Mouse (Mus musculus): ENCODE measurements at regions not wholly inside any gene's neighbourhood (a gene's known extent, or its start where the extent isn't known, plus 50 kb on each side); places are given as distances from the start of the nearest gene placed in this dataset.
"Not testable (repeated sequence)": the region's sequence is repeated elsewhere in the genome, so short reads cannot be mapped to it uniquely, and the experiment has no call there.

DNA sequence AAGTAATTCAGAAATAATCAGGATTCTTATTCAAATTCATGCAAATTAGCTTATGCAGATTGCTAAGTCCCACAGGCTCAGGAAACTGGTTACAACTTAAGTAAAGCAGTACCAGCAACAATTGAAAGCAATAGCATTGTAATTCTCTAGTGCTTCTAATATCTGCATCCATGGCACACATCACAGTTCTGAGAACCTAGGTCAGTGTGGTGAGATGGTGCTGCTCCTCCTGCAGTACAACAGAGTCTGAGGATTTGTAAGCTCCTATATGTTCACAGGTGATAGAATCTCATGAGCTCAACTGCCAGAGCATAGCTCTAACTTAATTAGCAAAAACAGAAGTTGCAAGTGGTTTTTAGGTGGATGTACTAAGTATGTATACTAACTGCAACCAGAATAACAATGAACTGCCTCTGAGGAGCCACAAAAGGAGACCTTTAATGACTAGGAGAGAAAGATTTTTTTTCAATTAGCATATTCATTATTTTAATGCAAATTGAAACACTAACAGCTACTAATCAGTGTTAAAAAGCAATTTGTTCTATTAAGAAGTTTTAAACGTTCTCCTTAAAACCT lies 403.3 kb upstream of the Lrrc3b start:
- intact Hi-C loops (cut with DNase I) = no loop called here
- no peak for DNase-seq

DNA sequence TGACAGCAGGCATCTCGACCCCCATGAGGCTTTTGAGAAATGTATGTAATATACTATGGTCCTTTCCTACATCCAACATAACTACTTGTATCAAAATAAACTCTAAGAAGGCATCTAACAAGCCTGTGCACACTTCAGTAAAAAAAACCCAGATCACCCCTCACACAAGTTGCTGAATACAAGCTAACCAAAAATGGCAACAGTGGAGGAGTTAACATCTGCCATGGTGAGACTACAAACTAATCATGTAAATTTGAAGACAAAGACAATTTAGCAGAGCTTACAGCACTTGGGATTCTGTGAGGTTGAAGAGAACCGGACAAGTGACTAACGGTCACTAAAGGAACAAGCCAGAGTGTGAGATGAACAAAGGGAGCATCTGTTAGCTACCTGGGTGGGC lies 380.6 kb upstream of the Ngly1 start:
- no peak for DNase-seq

DNA sequence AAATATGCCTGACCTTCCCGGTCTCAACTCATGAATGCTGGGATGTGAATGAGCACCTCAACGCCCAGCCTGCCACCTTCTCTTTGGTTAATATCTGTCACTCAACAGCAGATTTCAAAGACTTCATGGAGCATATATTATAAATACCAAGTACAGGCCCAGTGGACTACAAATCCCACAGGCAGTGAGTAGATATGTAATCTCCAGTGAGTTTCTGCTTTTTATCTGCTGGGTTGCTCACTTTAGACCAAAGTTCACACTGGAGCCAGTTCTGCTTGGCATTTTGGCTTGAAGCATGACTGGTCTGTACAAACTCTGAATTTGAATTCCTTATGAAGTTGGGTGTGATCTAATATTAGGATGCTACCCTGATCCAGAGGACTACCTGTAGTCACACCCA lies 377.1 kb upstream of the Ngly1 start:
- intact Hi-C loops (cut with DNase I) = no loop called here
- no peak for DNase-seq

More for the DNA sequence above, 380.6 kb upstream of the Ngly1 start:
- intact Hi-C loops (cut with DNase I) = no loop called here

DNA sequence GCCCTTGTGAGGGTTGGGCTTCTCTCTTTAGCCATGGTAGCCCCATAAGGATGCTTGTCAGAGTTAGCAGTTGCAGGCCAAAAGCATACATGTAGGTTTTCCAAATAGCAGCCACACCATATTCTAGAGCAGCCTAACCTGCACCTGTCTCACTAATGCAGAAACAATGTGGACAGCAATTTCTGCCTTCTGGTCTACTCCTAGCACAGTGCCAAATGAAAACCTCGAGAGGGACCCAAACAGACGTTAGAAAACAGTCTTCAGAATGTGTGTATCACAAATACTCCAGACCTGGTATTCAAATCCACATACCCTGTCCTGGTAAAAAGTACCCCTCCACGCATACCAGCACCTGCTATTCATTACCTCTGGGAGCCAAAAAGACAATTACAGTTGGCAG lies 368.9 kb upstream of the Ngly1 start:
- DNase-seq = no peak
- intact Hi-C loops (cut with DNase I) = loop anchor here (5.0 to 10.0 kb wide), 2 partner anchors 505 to 523 kb away; no protein-coding TSS in a partner anchor

DNA sequence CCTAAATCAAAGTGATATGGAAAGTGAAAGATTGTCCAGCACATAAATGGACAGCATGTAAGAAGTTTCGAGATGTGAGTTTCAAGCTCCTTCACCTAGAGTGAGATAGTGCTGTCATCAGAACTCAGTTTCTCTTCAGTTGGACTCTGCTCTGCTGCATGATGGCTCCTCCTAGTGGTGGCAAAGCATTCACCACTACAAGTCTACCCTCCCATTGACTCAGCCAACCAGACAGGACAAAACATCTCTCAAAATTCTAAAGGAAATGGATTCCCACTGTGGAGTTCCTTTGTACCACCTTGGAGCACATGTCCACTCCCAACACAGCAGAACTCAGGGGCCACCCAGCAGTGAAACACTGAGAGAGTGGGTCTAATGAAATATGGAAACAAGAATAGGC lies 367.8 kb upstream of the Ngly1 start:
- intact Hi-C loops (cut with DNase I) = loop anchor here (5.0 to 10.0 kb wide), 2 partner anchors 504 to 524 kb away; no protein-coding TSS in a partner anchor
- DNase-seq = no peak

DNA sequence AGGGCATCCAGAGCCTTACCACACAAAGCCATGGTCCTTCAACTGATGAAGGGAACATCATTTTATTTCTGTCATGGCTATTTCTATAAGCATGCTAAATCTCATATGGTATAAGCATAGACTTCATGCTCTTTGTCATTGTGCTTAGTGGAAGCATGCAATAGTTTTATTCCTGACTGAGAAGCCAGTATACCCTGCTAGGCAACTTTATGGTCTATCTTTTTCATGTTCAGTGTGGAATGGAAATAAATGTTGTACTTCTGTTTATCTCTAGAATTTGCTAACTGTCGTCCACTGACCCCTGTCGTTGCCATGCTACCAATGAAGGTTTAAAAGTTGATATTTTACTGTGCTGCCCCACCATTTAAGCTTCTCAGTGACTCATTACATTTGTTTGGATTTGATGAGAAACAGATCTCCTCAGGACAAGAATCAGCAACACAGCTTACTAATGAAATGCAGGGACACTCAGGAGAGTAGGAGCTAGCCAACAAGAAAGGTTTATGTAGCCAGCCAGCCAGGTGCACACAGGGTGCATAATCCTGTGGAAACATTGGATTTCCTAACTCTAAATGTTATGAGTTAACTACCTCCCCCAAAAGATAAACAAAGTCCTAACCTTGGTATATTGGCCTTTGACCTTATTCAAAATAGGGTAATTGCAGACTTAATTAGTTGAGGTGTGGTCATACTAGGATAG lies 364.3 kb upstream of the Ngly1 start:
- intact Hi-C loops (cut with DNase I) = loop anchor here (5.0 to 10.0 kb wide), 2 partner anchors 500 to 527 kb away; no protein-coding TSS in a partner anchor
- DNase-seq = no peak

DNA sequence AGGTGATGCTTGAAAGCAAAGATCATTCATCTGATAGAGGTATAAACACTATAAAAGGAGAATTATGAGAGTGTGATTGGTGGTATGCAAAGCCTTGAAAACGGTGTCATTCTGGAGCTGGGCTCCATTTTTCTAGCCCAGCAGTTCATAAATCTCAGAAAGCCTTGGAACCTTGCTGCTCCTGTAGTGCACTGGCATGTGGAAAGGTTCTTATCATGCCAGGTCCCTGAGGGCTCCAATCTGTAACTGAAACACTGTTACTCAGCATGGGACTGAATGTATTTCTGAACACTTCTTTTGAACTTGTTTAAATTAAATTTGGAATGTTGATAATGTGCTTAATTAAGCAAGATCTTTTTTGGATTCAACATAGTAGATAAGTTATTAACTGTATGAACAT lies 352.0 kb upstream of the Ngly1 start:
- DNase-seq = no peak
- intact Hi-C loops (cut with DNase I) = no loop called here

DNA sequence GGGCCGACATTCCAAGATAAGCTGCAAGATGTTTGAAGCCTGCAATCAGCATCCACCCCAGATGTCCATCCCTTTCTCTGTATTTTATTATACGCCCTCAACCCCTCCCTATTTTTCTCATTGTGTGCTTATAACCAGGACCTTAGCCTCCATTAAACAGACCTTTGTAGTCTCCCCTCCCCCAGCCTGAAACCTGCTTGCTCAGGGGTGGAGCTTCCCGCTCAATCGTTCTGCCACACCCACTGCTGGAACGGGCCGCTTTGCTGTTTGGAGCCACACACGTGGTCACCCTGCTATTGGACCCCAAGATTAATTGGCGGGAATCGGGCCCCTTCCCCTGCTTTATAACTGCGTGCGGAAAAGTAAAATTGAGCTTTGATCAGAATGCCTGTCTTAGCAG lies 342.7 kb upstream of the Ngly1 start:
- DNase-seq; intact Hi-C loops (cut with DNase I): not testable (repeated sequence)

DNA sequence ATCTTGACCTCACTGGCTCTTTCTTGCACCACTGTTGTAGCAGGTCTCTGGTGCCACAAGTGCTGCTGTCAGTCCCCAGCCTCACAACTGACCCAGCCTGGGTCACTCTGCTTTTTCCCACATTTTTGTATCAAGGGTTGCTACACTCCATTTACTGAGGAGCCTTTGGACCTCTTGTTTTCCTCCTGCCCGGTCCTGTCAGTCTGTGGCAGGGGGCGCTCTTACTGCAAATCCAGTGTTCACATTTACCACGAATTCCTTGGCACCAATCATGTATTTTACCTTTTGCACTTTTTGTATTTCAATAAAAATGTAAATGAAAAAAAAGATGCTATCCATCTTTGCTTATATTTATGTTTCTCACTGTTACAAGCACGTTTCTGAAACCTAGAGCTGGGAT lies 335.9 kb upstream of the Ngly1 start:
- DNase-seq; intact Hi-C loops (cut with DNase I): not testable (repeated sequence)

DNA sequence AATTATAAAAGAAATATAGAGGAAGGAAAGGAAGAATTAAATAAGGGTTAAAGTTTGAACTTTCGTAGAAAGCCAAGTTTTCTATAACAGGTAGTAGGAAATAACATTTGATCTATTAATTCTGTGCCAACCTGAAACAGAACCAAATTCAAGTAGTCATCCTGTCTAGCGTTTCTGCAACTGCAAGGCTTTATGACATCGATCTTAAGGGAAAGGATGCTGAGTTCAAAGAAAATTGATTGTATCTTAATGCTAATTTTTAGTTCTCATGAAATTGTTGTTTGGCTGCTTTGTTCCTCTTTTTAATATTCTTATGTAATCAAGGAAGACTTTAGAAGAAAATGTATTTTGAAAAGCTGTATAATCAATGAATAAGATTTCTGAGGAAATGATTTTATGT lies 334.9 kb upstream of the Ngly1 start:
- intact Hi-C loops (cut with DNase I) = no loop called here
- DNase-seq = no peak

DNA sequence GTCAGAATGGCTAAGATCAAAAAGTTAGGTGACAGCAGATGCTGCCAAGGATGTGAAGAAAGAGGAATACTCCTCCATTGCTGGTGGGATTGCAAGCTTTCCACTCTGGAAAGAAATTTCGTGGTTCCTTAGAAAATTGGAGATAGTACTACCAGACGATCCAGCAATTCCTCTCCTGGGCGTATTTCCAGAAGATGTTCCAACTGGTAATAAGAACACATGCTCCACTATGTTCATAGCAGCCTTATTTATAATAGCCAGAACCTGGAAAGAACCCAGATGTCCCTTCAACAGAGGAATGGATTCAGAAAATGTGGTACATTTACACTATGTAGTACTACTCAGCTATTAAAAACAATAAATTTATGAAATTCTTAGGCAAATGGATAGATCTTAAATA lies 324.4 kb upstream of the Ngly1 start:
- intact Hi-C loops (cut with DNase I) = not testable (repeated sequence)

DNA sequence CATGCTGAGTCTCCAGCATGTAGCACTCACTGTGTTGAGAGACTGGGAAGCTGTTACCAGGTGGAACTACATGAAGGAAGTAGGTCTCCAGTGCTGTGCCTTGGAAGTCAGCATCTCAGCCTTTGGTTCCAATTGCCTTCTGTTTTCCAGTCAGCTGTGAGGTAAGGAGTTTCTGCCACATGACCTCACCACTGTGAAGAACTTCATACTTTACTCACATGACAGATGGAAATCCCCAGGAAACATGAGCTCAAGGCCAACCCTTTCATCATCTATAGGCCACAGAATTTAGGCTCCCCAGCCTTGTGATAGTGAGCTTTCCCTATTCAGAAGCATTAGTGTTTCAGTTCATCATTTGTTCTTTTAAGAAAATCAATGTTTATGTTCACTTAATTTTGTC lies 314.4 kb upstream of the Ngly1 start:
- DNase-seq = no peak
- intact Hi-C loops (cut with DNase I) = no loop called here

More for the DNA sequence above, 324.4 kb upstream of the Ngly1 start:
- not testable (repeated sequence) for DNase-seq

DNA sequence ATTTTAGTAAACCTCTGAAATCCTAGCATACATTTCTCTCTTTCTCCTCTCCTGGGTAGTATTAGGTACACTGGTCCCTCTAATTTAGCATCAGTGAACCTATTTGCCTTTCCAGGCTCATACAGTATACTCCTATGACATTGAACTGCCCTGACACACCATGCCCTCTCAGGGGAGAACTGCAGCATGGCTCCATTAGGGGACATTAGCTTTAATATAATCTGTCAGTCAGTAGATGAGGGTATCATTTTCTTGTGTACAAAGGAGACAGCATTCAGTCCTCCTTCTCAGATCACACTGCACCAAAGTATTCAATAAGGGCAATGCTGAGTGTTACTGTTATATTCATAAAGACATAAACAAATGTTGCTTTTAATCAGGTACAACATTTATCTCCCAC lies 278.8 kb upstream of the Ngly1 start:
- no peak for DNase-seq
- intact Hi-C loops (cut with DNase I) = no loop called here

DNA sequence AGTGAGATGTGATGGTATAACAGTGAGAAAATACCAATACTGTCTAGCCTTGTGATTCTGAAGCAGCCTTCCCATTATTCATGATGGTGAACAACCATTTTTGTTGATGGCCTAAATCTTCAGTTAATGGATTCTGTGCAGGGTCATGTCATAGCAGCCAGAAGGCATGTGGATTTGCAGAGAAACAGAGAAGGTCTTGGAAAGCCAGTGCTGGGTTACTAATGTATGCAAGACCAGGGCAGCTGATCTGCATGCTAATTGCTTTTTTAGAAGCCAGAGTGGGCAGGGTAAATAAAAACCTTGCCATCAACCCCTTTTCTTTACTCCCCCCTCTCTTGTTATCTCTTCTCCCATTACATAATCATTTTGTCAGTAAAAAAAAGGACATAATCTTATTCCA lies 278.3 kb upstream of the Ngly1 start:
- intact Hi-C loops (cut with DNase I) = no loop called here
- DNase-seq = no peak

DNA sequence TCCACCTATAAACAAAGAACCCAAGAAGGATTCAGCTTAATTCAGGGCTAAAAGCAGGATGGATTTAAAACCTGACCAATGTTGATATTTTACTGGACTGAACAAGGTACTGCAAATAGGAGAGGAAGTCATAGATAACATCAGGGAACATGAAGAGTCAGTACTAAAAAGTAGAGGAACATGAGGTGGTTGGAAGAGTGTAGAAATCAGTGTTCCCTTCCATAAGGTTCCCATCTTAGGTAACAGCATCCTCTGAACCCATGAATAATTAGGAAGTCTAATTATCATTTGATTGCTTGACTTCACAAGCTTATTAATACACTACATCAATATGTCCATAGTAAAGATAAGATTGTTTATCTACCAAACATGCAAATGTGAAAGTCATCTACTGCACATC lies 277.8 kb upstream of the Ngly1 start:
- DNase-seq = no peak
- intact Hi-C loops (cut with DNase I) = no loop called here

DNA sequence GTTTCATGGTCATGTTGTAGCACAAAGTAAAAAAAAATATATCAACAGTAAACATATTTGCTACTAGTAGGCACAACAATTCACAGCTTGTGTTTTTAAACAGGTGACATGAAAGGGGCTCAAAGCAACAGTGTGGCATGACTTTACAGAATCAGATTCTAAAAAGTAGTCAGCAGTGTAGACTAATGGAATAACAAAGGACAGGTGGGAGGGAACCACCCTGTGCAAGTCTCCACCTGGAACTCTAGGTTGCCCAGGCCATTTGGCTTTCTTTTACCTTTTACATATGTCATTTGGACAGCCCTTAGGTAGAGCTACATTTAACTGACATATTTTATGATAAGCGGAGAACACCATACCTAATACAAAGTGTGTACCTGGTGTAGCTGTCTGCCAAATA lies 271.7 kb upstream of the Ngly1 start:
- intact Hi-C loops (cut with DNase I) = no loop called here
- DNase-seq = no peak

DNA sequence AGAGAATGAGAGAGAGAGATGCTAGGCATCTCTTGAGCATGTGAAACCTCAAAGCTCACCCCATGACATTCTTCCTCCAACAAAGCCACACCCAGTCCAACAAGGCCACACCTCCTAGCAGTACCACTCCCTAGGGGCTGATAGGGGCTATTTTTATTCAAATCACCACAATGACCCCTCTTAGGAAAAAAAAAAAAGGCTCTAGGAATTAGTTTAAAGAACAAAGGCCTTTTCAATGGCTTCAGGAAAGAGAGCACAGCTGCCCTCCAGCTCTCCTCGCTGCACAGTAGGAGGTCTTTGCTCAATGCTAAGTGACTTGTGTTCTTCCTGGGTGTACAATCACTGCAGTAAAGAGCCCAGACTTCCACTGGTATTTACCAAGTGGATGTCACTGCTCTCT lies 270.8 kb upstream of the Ngly1 start:
- intact Hi-C loops (cut with DNase I) = no loop called here
- no peak for DNase-seq

DNA sequence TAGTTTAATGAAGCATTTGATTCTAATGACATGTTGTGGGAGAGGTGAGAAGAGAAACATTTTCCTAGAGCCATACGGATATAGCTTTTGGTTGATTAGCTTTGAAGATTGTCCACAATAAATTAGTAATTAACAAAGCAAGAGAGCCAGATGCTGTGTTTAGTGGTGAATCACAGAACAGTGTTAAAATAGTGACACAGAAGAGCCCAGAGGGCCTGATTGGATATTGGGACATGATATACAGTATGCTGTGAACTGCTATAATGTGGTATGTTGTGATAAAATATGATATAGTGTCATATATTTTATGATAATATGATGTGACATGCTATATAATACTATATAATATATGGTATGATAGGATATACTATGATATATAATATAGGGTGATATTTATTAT lies 243.7 kb upstream of the Ngly1 start:
- DNase-seq = no peak

DNA sequence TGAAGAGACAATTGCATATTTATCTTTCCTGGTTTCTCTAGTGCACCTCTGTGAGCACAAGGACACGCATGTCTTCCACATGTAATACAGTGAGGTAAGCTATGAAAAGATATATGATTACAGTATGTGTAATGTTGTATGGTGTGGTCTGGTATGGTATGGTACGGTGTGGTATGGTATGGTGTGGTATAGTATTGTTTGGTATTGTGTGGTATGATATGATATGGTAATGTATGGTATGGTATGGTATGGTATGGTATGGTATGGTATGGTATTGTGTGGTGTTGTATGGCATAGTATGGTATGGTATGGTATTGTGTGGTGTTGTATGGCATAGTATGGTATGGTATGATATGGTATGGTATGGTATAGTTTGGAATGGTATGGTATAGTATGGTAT lies 242.1 kb upstream of the Ngly1 start:
- intact Hi-C loops (cut with DNase I) = no loop called here
- DNase-seq = no peak

More for the DNA sequence above, 243.7 kb upstream of the Ngly1 start:
- intact Hi-C loops (cut with DNase I) = no loop called here

DNA sequence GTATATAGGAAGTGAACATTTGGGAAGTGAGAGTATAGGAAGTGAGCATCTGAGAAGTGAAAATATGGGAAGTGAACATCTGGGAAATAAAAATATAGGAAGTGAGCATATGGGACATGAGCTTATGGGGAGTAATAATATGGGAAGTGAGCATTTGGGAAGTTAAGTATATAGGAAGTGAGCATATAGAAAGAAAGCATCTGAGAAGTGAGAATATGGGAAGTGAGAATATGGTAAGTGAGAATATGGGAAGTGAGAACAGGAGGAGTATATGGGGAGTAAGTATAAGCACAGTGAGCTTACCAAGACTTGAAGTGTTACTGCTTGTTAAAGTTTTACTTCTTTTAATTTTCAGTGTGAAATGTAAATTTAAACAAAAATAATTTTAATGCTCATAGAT lies 239.3 kb upstream of the Ngly1 start:
- intact Hi-C loops (cut with DNase I) = no loop called here
- no peak for DNase-seq

DNA sequence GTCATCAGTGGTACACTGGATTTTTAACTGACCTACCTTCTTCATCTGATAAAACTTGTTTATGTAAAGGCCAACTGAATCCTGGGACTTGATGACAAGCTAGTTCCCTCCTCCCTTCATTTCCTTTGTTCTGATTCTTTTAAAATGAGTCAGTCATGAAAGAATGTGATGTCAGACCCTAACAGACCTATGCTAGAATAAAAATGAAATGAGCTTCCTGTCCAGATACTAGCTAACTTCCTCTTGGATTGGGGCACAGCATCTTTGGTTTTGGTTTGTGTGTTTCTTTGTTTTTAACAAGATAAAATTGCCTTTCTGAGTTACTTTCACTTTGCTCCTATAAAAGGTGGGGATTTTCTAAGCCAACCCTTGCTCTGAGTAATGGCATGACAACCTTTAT lies 225.2 kb upstream of the Ngly1 start:
- no peak for DNase-seq
- intact Hi-C loops (cut with DNase I) = no loop called here

DNA sequence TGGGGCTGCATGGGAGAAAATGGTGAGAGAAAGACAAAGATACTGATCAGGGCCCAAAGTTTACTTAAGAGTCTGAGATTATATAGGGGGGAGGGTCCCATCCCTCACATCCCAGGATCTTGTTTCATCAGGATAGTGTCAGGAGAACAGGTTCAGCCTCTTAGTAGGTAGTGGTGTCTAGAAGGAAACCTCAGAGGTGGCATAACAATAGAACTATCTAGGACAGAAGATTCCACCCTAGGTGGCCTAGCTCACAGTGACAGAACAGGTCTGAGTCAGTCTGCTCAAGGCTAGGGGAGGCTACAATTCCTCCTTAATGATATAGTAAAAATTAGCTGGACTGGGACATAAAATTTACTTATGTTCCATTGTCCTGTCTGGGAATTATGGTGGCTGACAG lies 211.3 kb upstream of the Ngly1 start:
- intact Hi-C loops (cut with DNase I) = no loop called here
- DNase-seq = no peak

DNA sequence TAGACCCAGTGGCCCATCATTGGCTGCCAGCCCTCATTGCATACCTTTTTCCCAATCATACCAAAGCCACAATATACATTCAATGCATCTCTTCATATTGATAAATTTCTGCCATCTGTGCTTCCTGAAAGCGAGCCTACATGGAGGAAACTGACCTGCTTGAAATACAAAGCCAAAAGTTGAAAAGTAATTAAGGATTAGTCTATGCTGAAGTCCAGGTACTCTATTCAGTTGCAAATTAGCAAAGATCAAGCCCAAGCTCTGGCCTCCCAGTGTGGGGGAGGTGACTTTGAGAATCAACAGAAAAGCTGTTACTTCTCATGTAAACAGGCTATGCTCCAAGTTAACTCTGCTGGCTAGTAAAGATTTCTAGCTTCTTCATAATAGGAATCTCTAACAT lies 210.7 kb upstream of the Ngly1 start:
- intact Hi-C loops (cut with DNase I) = no loop called here
- DNase-seq = no peak
